Mouse (Mus musculus) hematopoietic stem cell, adult 5-6 weeks (primary cell): ENCODE results near the gene Vmn1r87. TPM values are rescaled to one million over a fixed set of nuclear protein-coding genes. Genes with fewer than 3 reads are reported as not detected.

Source experiments
- ATAC-seq, 2 experiments: fragments of 125-278 bp in 1 of 2; replicated peaks in 1 of 2; 2 replicates each; pipeline ENCODE4 v1.8.0; 2016 to 2017; ENCODE audit warnings: inconsistent platforms in 2 of 2, mild to moderate bottlenecking in 2 of 2, moderate number of reproducible peaks in 2 of 2, low read depth in 1 of 2, moderate TSS enrichment in 1 of 2; ENCODE audit not compliant: low FRiP score in 2 of 2, poor library complexity in 2 of 2, severe bottlenecking in 2 of 2, insufficient read depth in 1 of 2, low TSS enrichment in 1 of 2
- total RNA-seq: library from RNA; stranded (forward); fragments of 172-1452, 232-1000 nt; gene quantifications from 2 replicates; pipeline ENCODE4 v1.2.3, GENCODE M21; 2017

Vmn1r87 gene
- total RNA-seq: not detected in 2 replicates

DNA sequence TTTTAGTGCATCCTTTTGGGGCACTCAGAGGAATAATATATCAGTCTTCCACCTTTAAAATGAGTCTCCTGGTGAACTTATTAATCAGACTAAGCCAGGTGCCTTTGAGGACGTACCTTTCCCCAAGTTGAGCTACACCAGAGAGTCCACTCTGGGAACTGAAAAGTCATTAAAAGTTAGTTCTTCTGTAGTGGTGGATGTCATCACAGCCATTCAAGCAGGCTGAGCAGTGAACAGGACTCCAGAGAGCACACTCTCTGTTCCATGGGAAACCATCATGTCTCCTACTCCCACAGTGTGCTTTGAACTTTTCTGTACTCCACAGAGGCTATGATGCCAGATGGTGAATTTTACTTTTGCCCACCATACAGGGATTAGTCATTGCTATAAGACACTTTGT lies at the start of gene Vmn1r87:
Gene Vmn1r87 (minus strand): TSS at position 101 of the 400 bp plus-strand sequence.
- no peak for ATAC-seq

DNA sequence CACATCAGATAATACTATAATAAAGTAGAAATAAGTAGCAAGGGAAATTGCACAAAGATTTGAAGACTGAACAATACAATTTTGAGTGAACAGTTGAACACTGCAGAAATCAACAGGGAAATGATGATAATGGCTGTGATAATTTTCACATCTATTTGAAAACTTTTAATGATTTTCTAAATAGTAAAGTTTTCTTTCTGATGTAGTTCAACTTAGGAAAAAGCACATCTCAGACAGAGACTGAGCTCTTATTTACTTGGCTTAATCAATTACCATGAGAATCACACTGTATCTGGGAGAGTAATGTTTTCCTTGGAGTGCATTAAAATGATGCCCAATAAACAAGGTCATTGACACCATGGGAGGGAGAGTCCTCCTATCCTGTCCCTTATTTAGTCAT lies 19.3 kb upstream of the Vmn1r87 start, which contains the start of gene Vmn1r88:
Gene Vmn1r88 (plus strand): TSS at position 301 of the 400 bp plus-strand sequence.
- no peak for ATAC-seq

DNA sequence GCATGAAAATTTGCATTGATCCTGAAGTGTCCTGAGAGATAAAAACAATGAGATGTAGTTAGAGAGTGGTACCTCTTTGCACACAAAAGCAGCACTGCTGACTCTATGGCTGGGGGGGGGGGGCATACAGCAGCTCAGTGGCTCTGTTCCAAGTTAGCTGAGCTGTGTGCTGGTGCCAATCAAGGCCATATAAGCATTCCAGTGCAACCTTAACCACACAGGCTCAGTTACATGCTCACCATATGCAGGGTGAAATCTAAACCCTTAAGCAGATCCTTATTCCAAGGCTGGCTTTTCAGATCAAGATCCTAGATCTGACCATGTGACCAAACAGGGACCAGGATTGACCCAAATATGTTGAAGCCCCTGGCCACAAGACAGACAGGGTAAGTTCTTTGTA lies 2.6 kb downstream of the Vmn1r87 start:
- ATAC-seq: no peak

DNA sequence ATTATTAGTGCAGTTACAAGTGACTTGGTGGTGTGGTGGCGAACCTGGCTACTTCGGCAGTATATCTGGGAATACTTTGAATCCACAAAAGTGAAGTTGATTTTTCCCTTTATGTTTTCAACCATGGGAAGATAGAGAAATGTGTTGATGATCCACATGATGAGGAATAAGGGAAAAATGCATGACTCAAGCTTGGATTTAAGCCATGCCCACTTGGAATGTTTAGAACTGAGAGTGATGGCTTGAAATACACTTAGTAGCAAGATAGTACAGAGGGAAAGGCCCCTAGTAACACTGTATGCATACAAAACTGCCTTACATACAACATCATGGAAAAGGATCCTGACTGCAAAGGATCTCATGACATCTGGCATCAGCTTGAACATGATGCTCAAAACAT lies 8.1 kb downstream of the Vmn1r87 start:
- no peak for ATAC-seq

DNA sequence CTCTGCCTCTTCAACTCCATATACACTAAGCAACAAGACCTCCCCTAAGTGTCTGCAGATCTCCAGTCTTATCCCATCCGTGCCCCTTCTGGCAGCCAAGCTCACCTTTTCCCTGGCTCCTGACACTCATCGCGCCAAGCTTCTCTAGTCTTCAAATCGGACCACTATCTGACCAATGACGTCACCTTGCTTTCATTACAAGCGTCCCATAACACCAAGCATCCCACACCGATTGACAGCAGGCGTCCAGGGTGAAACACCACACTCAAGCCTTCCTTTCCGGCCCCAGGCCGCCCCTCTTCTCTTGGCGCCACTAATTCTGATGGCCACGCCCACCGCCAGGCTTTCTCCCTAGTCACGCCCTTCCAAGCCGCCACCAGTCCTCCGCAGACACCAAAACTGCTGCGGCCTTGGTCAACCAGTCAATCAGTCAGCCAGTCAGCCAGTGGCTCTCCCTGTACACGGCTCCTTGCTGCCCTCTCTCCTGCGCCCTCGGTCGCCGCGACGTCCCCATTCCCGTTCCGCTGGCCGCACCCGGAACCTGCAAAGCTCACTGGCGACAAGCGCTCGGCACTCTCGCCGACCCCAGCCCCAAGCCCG lies 16.3 kb downstream of the Vmn1r87 start:
- ATAC-seq: peak; percentile 92 to 96

DNA sequence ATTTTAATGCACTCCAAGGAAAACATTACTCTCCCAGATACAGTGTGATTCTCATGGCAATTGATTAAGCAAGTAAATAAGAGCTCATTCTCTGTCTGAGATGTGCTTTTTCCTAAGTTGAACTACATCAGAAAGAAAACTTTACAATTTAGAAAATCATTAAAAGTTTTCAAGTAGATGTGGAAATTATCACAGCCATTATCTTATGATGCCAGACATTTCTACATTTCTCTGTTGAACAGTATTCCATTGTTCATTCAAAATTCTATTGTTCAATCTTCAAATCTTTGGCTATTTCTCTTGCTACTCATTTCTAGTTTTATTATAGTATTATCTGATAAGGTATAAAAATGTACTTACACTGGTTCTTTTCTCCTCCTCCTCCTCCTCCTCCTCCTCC lies 20.1 kb downstream of the Vmn1r87 start, which contains the start of gene Vmn1r86:
Gene Vmn1r86 (minus strand): TSS at position 101 of the 400 bp plus-strand sequence.
- no peak for ATAC-seq

DNA sequence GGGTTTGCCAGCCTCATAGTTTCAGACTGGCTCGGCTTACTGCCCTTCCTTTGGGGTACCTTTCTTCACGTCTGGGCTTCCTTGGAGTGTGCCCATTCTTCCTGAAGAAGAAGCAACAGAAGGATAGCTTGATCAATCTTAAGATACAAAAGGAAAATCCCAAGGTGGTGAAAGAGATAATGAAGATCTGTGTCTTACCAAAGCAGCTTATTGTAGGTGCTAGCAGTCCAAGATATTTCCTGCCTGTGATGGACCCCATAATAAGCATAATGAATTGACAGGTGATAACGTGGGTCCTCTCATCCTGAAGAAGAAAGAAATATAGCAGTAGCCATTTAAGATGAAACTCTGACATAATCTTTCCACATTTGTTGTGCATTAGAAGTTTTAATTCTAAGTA lies 44.9 kb downstream of the Vmn1r87 start, which contains the start of gene Vmn1r85:
Gene Vmn1r85 (minus strand): TSS at position 101 of the 400 bp plus-strand sequence.
- no peak for ATAC-seq

Other genes with a start within 250 kb of the Vmn1r87 start
- 4.1 and 5.8 TPM in 2 replicates for gene Zscan22, start 242.3 kb downstream of the Vmn1r87 start, total RNA-seq
- gene Rps5, start 217.9 kb downstream of the Vmn1r87 start, total RNA-seq: 1,183 and 1,501 TPM in 2 replicates
- gene Rnf225, start 212.7 kb downstream of the Vmn1r87 start, total RNA-seq: 0.50 and 1.2 TPM in 2 replicates
- 6.9 and 10.6 TPM in 2 replicates for gene Zfp324, start 174.3 kb downstream of the Vmn1r87 start, total RNA-seq
- 3.7 and 6.4 TPM in 2 replicates for gene Zfp446, start 162.3 kb downstream of the Vmn1r87 start, total RNA-seq
- gene Slc27a5, start 142.0 kb downstream of the Vmn1r87 start, total RNA-seq: not detected in 2 replicates
- gene Trim28, start 141.0 kb downstream of the Vmn1r87 start, total RNA-seq: 478 and 595 TPM in 2 replicates
- gene Zbtb45, start 130.1 kb downstream of the Vmn1r87 start, total RNA-seq: 5.4 and 6.9 TPM in 2 replicates
- gene Chmp2a, start 105.3 kb downstream of the Vmn1r87 start, total RNA-seq: 165 and 183 TPM in 2 replicates
- gene Ube2m, start 101.9 kb downstream of the Vmn1r87 start, total RNA-seq: 124 and 146 TPM in 2 replicates
- gene Mzf1, start 85.4 kb downstream of the Vmn1r87 start, total RNA-seq: 0.81 and 1.2 TPM in 2 replicates
- gene Vmn1r85, start 45.0 kb downstream of the Vmn1r87 start, total RNA-seq: not detected in 2 replicates
- not detected in 2 replicates for gene Vmn1r86, start 20.2 kb downstream of the Vmn1r87 start, total RNA-seq
- not detected in 2 replicates for gene Vmn1r88, start 19.4 kb upstream of the Vmn1r87 start, total RNA-seq
- not detected in 2 replicates for gene Vmn1r89, start 72.9 kb upstream of the Vmn1r87 start, total RNA-seq
- 70.4 and 138 TPM in 2 replicates for gene Lig1, start 137.1 kb upstream of the Vmn1r87 start, total RNA-seq
- 7.1 and 7.2 TPM in 2 replicates for gene Zswim9, start 138.6 kb upstream of the Vmn1r87 start, total RNA-seq
- 1.9 and 3.0 TPM in 2 replicates for gene Pla2g4c, start 184.5 kb upstream of the Vmn1r87 start, total RNA-seq